Mouse (Mus musculus) heart, embryonic 13.5 days (tissue): Measurements from ENCODE around the gene Nptxr. TPM values are rescaled to one million over a fixed set of nuclear protein-coding genes. Genes with fewer than 3 reads are reported as not detected.

Source experiments
- ATAC-seq: fragments of 200-750 bp; cut with Nextera tagmentation; 2 replicates; pipeline ENCODE4 v1.8.0; 2017; ENCODE audit warnings: moderate TSS enrichment; ENCODE audit not compliant: insufficient number of reproducible peaks, low FRiP score, low TSS enrichment; ENCODE audit errors: extremely low read depth
- H3K27ac ChIP-seq: fragments of 300-500 bp; sonication (generic); replicated peaks from 2 replicates; pipeline ENCODE4 v1.5.1; 2015; ENCODE audit warnings: moderate library complexity, mild to moderate bottlenecking, inconsistent platforms
- H3K27me3 ChIP-seq: fragments of 300-500 bp; sonication (generic); replicated peaks from 2 replicates; pipeline ENCODE4 v1.6.1; 2015; ENCODE audit warnings: mild to moderate bottlenecking, inconsistent platforms
- H3K36me3 ChIP-seq: fragments of 300-500 bp; sonication (generic); 2 replicates; pipeline ENCODE4 v1.6.1; 2015; ENCODE audit warnings: mild to moderate bottlenecking, inconsistent platforms
- H3K4me1 ChIP-seq: fragments of 300-500 bp; sonication (generic); 2 replicates; pipeline ENCODE4 v1.6.1; 2015; ENCODE audit warnings: inconsistent platforms
- H3K4me2 ChIP-seq: fragments of 300-500 bp; sonication (generic); 2 replicates; pipeline ENCODE4 v1.6.1; 2015; ENCODE audit warnings: inconsistent platforms, mild to moderate bottlenecking, moderate library complexity
- H3K4me3 ChIP-seq: fragments of 300-500 bp; sonication (generic); 2 replicates; pipeline ENCODE4 v1.5.1; 2015; ENCODE audit warnings: moderate library complexity, mild to moderate bottlenecking, inconsistent platforms
- H3K9ac ChIP-seq: fragments of 300-500 bp; sonication (generic); 2 replicates; pipeline ENCODE4 v1.6.1; 2015; ENCODE audit warnings: inconsistent platforms, mild to moderate bottlenecking, moderate library complexity
- H3K9me3 ChIP-seq: fragments of 300-500 bp; sonication (generic); 2 replicates; pipeline ENCODE4 v1.6.1; 2016; ENCODE audit warnings: inconsistent platforms
- WGBS: fragments of 180-500 bp; shearing (Covaris S2); methylation state at CpG from one replicate; pipeline ENCODE4 v1.1.7; 2015; ENCODE audit warnings: mixed read lengths; 5-methylcytosine and 5-hydroxymethylcytosine counted together
- polyA plus RNA-seq: library from polyadenylated mRNA; unstranded; fragments of >200 nt; fragmentation: Nextera tagmentation; extraction: Ambion mirVana; gene quantifications from 2 replicates; pipeline ENCODE4 v1.2.1, GENCODE M21; 2015

Gene Nptxr
- polyA plus RNA-seq, 1 experiment from 2014 or later, result 1.7 TPM

- Histone ChIP-seq H3K9ac (no peak overlapping the region), H3K27ac (no peak overlapping the region), H3K4me1 (no peaks in the 10 kb centered on the region; the same call in 1 of the 2 replicates), H3K27me3 (no peaks in the 10 kb centered on the region), H3K4me3 (no peak overlapping the region), H3K36me3 (no peaks in the 10 kb centered on the region; the same call in 1 of the 2 replicates), H3K9me3 (no peaks in the 10 kb centered on the region), H3K4me2 (no peak overlapping the region)
- no peak for ATAC-seq
- WGBS, result 83% methylated on average over 8 of the region's 8 CpGs
Observed at GRCm38 (mm10) chr15:79750266-79750665, 54.3 kb downstream of the Nptxr start.

GRCm38 (mm10) chr15:79749162-79749561, 55.4 kb downstream of the Nptxr start:
- 82% methylated on average over 7 of the region's 7 CpGs for WGBS
- Histone ChIP-seq H3K4me3 (no peak overlapping the region), H3K9ac (no peak overlapping the region), H3K27me3 (no peaks in the 10 kb centered on the region), H3K27ac (no peak overlapping the region), H3K4me1 (peaks cover 5% of the 10 kb centered on the region), H3K36me3 (peaks cover 2% of the 10 kb centered on the region; the same call in 1 of the 2 replicates), H3K4me2 (no peak overlapping the region), H3K9me3 (no peaks in the 10 kb centered on the region)
- no peak for ATAC-seq

GRCm38 (mm10) chr15:79747998-79748397, 56.6 kb downstream of the Nptxr start:
- WGBS, result 50% methylated on average over 11 of the region's 11 CpGs
- no peak for ATAC-seq
- H3K27ac ChIP-seq, result no peak overlapping the region
- peaks cover 3% of the 10 kb centered on the region; the same call in 1 of the 2 replicates for H3K36me3 ChIP-seq
- H3K4me2 ChIP-seq, result no peak overlapping the region
- no peak overlapping the region for H3K9ac ChIP-seq
- H3K27me3 ChIP-seq, result no peaks in the 10 kb centered on the region
- H3K4me1 ChIP-seq, result peaks cover 9% of the 10 kb centered on the region
- no peaks in the 10 kb centered on the region for H3K9me3 ChIP-seq
- no peak overlapping the region for H3K4me3 ChIP-seq

GRCm38 (mm10) chr15:79745883-79746282, 58.7 kb downstream of the Nptxr start:
- no peak overlapping the region for H3K27ac ChIP-seq
- peaks cover 3% of the 10 kb centered on the region; the same call in 1 of the 2 replicates for H3K36me3 ChIP-seq
- 80% methylated on average over 5 of the region's 5 CpGs for WGBS
- H3K4me1 ChIP-seq, result peaks cover 20% of the 10 kb centered on the region
- no peaks in the 10 kb centered on the region for H3K9me3 ChIP-seq
- no peak for ATAC-seq
- no peaks in the 10 kb centered on the region for H3K27me3 ChIP-seq
- H3K4me3 ChIP-seq, result no peak overlapping the region
- H3K4me2 ChIP-seq, result no peak overlapping the region
- H3K9ac ChIP-seq, result peak overlapping the region; percentile 5; the same call in 1 of the 2 replicates

GRCm38 (mm10) chr15:79745312-79745711, 59.3 kb downstream of the Nptxr start:
- Histone ChIP-seq H3K27me3 (no peaks in the 10 kb centered on the region), H3K36me3 (peaks cover 6% of the 10 kb centered on the region; the same call in 1 of the 2 replicates), H3K9ac (peak overlapping the region; percentile 5; the same call in 1 of the 2 replicates), H3K4me1 (peaks cover 25% of the 10 kb centered on the region), H3K27ac (no peak overlapping the region), H3K9me3 (no peaks in the 10 kb centered on the region), H3K4me2 (no peak overlapping the region), H3K4me3 (no peak overlapping the region)
- 76% methylated on average over 10 of the region's 10 CpGs for WGBS
- no peak for ATAC-seq

GRCm38 (mm10) chr15:79744742-79745141, 59.8 kb downstream of the Nptxr start:
- H3K27ac ChIP-seq, result no peak overlapping the region
- ATAC-seq, result no peak
- no peak overlapping the region for H3K4me3 ChIP-seq
- no peak overlapping the region for H3K4me2 ChIP-seq
- 58% methylated on average over 8 of the region's 8 CpGs for WGBS
- H3K4me1 ChIP-seq, result peaks cover 31% of the 10 kb centered on the region
- no peaks in the 10 kb centered on the region for H3K27me3 ChIP-seq
- H3K9me3 ChIP-seq, result no peaks in the 10 kb centered on the region
- no peak overlapping the region for H3K9ac ChIP-seq
- 0 out of 2 replicates have a peak, but pooled peaks cover 6% of the 10 kb centered on the region for H3K36me3 ChIP-seq

- no peak overlapping the region for H3K4me3 ChIP-seq
- no peak overlapping the region for H3K4me2 ChIP-seq
- H3K36me3 ChIP-seq, result peaks cover 13% of the 10 kb centered on the region
- H3K4me1 ChIP-seq, result peaks cover 38% of the 10 kb centered on the region
- no peaks in the 10 kb centered on the region for H3K27me3 ChIP-seq
- H3K9me3 ChIP-seq, result no peaks in the 10 kb centered on the region
- no peak overlapping the region for H3K27ac ChIP-seq
- H3K9ac ChIP-seq, result no peak overlapping the region
- WGBS, result 89% methylated on average over 11 of the region's 11 CpGs
- no peak for ATAC-seq
Observed at GRCm38 (mm10) chr15:79744001-79744400, 60.6 kb downstream of the Nptxr start.

- Histone ChIP-seq H3K4me3 (peak overlapping the region; percentile 71), H3K27ac (peak overlapping the region; percentile 84; the same call in 1 of the 2 replicates), H3K36me3 (peaks cover 26% of the 10 kb centered on the region), H3K9me3 (no peaks in the 10 kb centered on the region), H3K4me1 (peaks cover 40% of the 10 kb centered on the region), H3K27me3 (no peaks in the 10 kb centered on the region), H3K4me2 (peak overlapping the region; percentile 90), H3K9ac (peak overlapping the region; percentile 93)
- WGBS, result 0% methylated on average over 23 of the region's 23 CpGs
- ATAC-seq, result no peak
Observed at GRCm38 (mm10) chr15:79742706-79743023, 61.9 kb downstream of the Nptxr start.

- Histone ChIP-seq H3K9me3 (no peaks in the 10 kb centered on the region), H3K4me3 (peak within 1 kb of the TSS; percentile 71), H3K27me3 (no peaks in the 10 kb centered on the region), H3K4me1 (peaks cover 40% of the 10 kb centered on the region), H3K4me2 (peak within 1 kb of the TSS; percentile 90), H3K9ac (peak within 1 kb of the TSS; percentile 93), H3K36me3 (peaks cover 32% of the 10 kb centered on the region), H3K27ac (peak within 1 kb of the TSS; percentile 84)
- WGBS, result under 1% methylated on average over 78 of the region's 93 CpGs
- peak; percentile 82 for ATAC-seq
Observed at GRCm38 (mm10) chr15:79741921-79742705, 62.5 kb downstream of the Nptxr start, which contains the start of gene Sun2. Gene Sun2, minus strand, starts transcription at chr15:79742536.

GRCm38 (mm10) chr15:79741173-79741858, 63.2 kb downstream of the Nptxr start:
- H3K27ac ChIP-seq, result peak overlapping the region; percentile 84
- peak overlapping the region; percentile 71 for H3K4me3 ChIP-seq
- H3K9me3 ChIP-seq, result no peaks in the 10 kb centered on the region
- peaks cover 40% of the 10 kb centered on the region for H3K36me3 ChIP-seq
- no peaks in the 10 kb centered on the region for H3K27me3 ChIP-seq
- WGBS, result 8% methylated on average over 14 of the region's 14 CpGs
- peak overlapping the region; percentile 93 for H3K9ac ChIP-seq
- peak overlapping the region; percentile 90 for H3K4me2 ChIP-seq
- peaks cover 40% of the 10 kb centered on the region for H3K4me1 ChIP-seq
- no peak for ATAC-seq

GRCm38 (mm10) chr15:79740739-79741138, 63.8 kb downstream of the Nptxr start:
- ATAC-seq, result no peak
- 44% methylated on average over 3 of the region's 3 CpGs for WGBS
- Histone ChIP-seq H3K4me1 (peaks cover 43% of the 10 kb centered on the region), H3K4me3 (peak overlapping the region; percentile 71), H3K36me3 (peaks cover 45% of the 10 kb centered on the region), H3K27ac (peak overlapping the region; percentile 84), H3K27me3 (no peaks in the 10 kb centered on the region), H3K4me2 (peak overlapping the region; percentile 90), H3K9ac (peak overlapping the region; percentile 93), H3K9me3 (no peaks in the 10 kb centered on the region)
